Mouse (Mus musculus): ENCODE data around the gene Acly.

Acly gene

DNA sequence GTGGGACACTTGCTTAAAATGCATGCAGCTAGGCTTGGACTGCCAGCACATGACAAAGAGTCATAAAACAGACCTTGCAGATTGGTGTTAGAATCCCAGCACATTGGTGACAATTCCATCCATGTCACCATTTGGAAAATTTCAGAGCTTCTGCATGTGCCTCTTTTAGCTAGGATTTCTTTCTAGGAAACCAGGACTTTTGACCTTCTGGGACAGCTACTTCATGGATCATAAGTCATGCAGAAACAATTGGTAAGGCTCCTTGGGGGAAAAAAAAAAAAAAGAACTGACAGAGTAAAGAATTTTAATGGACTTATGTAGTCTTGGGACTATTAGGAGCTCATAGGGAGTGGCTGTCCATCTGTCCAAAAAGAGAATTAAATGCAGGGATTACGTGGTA lies 89.9 kb downstream of the Acly start:
- DNase-seq: no peak

DNA sequence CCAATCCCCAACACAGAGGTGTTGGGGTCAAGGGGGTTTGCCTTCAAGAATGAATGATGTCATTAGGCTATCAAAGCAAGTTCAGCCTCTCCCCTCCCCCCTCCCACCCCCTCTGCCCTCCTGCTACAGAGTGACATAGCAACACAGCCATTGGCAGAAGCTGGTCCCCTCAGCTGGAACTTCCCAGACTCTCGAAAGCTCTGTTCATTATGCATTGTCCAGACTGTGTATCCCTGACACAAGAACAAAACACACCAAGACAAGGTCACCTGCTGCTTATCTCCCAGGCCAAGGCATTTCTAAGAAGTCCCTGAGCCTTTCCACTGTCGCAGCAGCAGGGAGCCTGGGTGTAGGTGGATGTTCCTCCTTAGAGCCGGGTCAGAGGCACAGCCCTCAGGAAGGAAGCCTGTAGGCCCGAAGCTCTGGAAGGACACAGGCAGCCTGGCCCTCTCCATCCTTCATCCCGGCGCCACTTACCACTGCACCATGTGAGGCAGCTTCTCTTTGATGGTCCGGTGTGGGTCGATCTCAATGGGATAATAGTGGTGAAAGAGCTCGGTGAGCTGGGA lies 92.0 kb downstream of the Acly start:
- DNase-seq: no peak

DNA sequence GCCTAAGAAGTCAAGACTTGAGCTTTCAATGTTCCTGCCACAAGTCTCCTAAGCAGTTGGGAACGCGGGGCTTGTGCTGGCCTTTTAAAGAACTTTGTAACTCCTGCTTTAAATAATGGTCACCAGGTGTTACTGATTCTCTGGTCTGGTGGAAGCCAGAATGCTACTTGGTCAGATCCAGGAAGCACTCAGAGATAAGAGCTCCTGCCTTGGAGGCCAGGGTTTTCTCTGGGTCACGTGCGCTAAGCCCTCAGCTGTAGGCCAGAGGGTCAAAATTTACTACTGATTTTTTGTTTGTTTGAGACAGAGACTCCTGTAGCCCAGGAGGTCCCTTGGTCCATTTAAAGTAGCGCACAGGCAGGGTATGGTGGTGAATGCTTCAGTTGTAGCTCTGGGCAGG lies 95.8 kb downstream of the Acly start:
- DNase-seq: no peak

DNA sequence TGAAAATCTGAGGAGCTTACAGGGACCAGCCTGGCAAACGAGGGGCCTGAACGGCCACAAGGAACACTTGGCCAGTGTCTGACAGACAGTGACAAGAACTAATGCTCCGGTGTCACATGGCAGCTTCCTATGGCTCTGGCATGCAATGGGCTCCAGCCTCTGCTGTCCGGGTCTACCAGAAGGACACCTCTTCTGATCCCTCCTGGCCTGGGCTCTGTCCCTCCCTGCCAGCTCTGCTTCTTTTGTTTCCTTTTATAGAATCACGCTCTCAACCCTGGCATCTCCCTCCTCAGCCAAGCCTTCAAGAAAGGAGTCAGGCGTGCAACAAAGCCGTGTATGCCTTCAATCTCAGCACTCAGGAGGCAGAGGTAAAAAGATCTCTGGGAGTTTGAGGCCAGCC lies 97.7 kb downstream of the Acly start:
- DNase-seq: no peak

DNA sequence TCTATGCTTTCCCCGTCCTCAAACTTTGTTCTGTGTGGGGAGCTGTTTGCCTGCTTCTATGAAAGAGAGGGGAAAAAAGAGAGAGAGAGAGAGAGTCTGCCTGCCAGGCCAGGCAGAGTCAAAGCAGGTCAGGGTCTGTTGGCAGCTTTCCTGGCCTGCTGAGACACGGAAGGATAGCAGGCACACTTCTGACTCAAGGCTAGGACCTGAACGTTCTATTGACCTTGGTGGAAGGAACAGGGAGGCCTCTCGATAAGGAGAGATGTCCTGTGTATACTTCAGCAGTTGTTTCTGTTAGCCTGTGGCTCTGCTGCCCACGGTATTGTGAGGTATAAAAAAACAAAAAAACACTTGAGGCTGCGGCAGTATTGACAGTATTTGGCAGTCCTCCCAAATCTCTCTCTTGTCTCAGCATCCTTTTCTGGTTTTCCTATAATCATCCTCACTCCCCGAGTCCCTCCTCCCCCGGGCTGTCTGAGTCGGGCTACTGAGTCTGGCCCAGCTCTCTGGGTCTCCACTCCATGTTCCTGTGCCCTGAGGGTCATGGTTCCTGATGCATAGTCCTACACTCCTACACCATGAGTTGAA lies 99.1 kb downstream of the Acly start:
- no peak for DNase-seq

DNA sequence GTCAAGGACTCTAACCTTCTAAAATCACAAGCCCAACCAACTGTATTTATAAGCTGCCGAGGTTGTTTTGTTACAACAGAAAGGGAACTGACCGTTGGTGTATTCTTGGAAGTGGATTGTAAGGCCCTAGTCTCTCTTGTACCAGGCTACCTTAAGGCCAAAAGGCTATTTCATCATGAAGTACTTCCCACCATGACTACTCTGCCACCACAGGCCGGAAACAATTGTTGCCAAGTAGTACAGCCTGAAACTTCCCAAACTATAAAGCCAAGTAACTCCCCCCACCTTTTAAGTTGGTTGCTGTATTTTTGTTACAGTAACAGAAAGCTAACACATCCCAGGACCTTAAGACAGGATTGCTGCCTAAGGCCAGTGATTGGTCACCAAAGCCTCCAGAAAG lies 101.0 kb downstream of the Acly start:
- no peak for DNase-seq

Measured in right cerebral cortex, adult 18-20 months (tissue).